Mouse (Mus musculus) ovary, adult 2 months (tissue): Measurements from ENCODE around the gene Acvr1b. TPM values are rescaled to one million over a fixed set of nuclear protein-coding genes. Genes with fewer than 3 reads are reported as not detected.

Source experiments
- polyA plus RNA-seq: library from polyadenylated mRNA; depleted of rRNA; stranded (reverse); fragments of >200 nt; gene quantifications from 2 replicates; pipeline ENCODE4 v1.2.3, GENCODE M21; 2012; rRNA removed

The Acvr1b gene
- polyA plus RNA-seq, result 27.6 and 30.0 TPM in 2 replicates

GRCm38 (mm10) chr15:101173421-101174211, at the start of gene Acvr1b:
Acvr1b (plus strand) TSS chr15:101174067.

GRCm38 (mm10) chr15:101128181-101129089, 45.4 kb upstream of the Acvr1b start, which contains the start of gene Acvrl1:
Acvrl1 (plus strand) TSS chr15:101128522.

GRCm38 (mm10) chr15:101224006-101224906, 50.4 kb downstream of the Acvr1b start, which contains the start of gene Grasp:
Grasp (plus strand) TSS chr15:101224188.

GRCm38 (mm10) chr15:101253886-101254795, 80.3 kb downstream of the Acvr1b start, which contains the start of gene Nr4a1:
Nr4a1 (plus strand) TSS chr15:101254269.

Other genes with a start within 250 kb of the Acvr1b start
- gene Gm47841, start 126.7 kb upstream of the Acvr1b start, polyA plus RNA-seq, result 0.44 and 1.4 TPM in 2 replicates
- gene Fignl2, start 95.5 kb upstream of the Acvr1b start, polyA plus RNA-seq, result 14.2 and 22.2 TPM in 2 replicates
- gene Ankrd33, start 58.3 kb upstream of the Acvr1b start, polyA plus RNA-seq, result not detected in 2 replicates
- gene Acvrl1, start 45.5 kb upstream of the Acvr1b start, polyA plus RNA-seq, result 62.2 and 66.7 TPM in 2 replicates
- gene Grasp, start 50.1 kb downstream of the Acvr1b start, polyA plus RNA-seq, result 50.3 and 58.7 TPM in 2 replicates
- 57.1 and 60.0 TPM in 2 replicates for gene Nr4a1, start 80.2 kb downstream of the Acvr1b start, polyA plus RNA-seq
- 46.9 and 53.2 TPM in 2 replicates for gene Atg101, start 110.2 kb downstream of the Acvr1b start, polyA plus RNA-seq
- 26.0 and 29.6 TPM in 2 replicates for gene 6030408B16Rik, start 119.1 kb downstream of the Acvr1b start, polyA plus RNA-seq
- gene Krt80, start 196.1 kb downstream of the Acvr1b start, polyA plus RNA-seq, result 7.2 and 7.8 TPM in 2 replicates
- gene Krt7, start 237.0 kb downstream of the Acvr1b start, polyA plus RNA-seq, result 28.5 and 46.8 TPM in 2 replicates